Mouse (Mus musculus) myocyte (in vitro differentiated cells): ENCODE measurements at regions not wholly inside any gene's neighbourhood (a gene's known extent, or its start where the extent isn't known, plus 50 kb on each side); places are given as distances from the start of the nearest gene placed in this dataset.

Source experiments
- H3K27me3 ChIP-seq: one replicate; pipeline ENCODE4 v1.6.1; 2011; ENCODE audit not compliant: control insufficient read depth, insufficient read depth, insufficient read length
- H3K36me3 ChIP-seq: one replicate; pipeline ENCODE4 v1.6.1; 2011; ENCODE audit not compliant: control insufficient read depth, insufficient read depth
- H3K4me2 ChIP-seq: one replicate; pipeline ENCODE4 v1.6.1; 2011; ENCODE audit warnings: low read depth, control low read depth
- H3K4me3 ChIP-seq: one replicate; pipeline ENCODE4 v1.5.1; 2011; ENCODE audit warnings: mild to moderate bottlenecking, control low read depth, moderate library complexity
- H3K79me2 ChIP-seq: one replicate; pipeline ENCODE4 v1.6.1; 2011; ENCODE audit not compliant: control insufficient read depth, insufficient read depth
- H3ac ChIP-seq: one replicate; pipeline ENCODE4 v1.6.1; 2011; ENCODE audit not compliant: control insufficient read depth, insufficient read length
- CEBPB ChIP-seq: IDR thresholded peaks from 2 replicates; pipeline ENCODE4 v1.6.1; 2011; ENCODE audit warnings: mild to moderate bottlenecking, moderate library complexity; ENCODE audit not compliant: poor library complexity, insufficient read depth, severe bottlenecking
- E2F4 ChIP-seq: IDR thresholded peaks from one replicate; pipeline ENCODE4 v1.6.1; 2011; ENCODE audit warnings: mild to moderate bottlenecking, control low read depth, moderate library complexity; ENCODE audit not compliant: insufficient read depth
- MAX ChIP-seq: IDR thresholded peaks from one replicate; pipeline ENCODE4 v1.6.1; 2011; ENCODE audit warnings: low read depth, mild to moderate bottlenecking, control low read depth
- MYOD1 ChIP-seq, 3 experiments: IDR thresholded peaks; one replicate each; pipeline ENCODE4 v1.6.1; 2011; ENCODE audit warnings: control low read depth in 2 of 3, low read depth in 2 of 3, mild to moderate bottlenecking in 2 of 3, moderate library complexity in 1 of 3; ENCODE audit not compliant: insufficient read length in 2 of 3, control insufficient read depth in 1 of 3
- MYOG ChIP-seq, 3 experiments: IDR thresholded peaks; one replicate each; pipeline ENCODE4 v1.6.1; 2011; ENCODE audit warnings: control low read depth in 2 of 3, low read depth in 2 of 3, mild to moderate bottlenecking in 2 of 3; ENCODE audit not compliant: insufficient read length in 2 of 3, control insufficient read depth in 1 of 3, insufficient read depth in 1 of 3
- POLR2A ChIP-seq: IDR thresholded peaks from one replicate; pipeline ENCODE4 v1.6.1; 2011; ENCODE audit warnings: low read depth, mild to moderate bottlenecking, control low read depth, moderate library complexity; ENCODE audit not compliant: insufficient read length
- POLR2AphosphoS2 ChIP-seq: IDR thresholded peaks from one replicate; pipeline ENCODE4 v1.6.1; 2011; ENCODE audit warnings: low read depth, control low read depth; ENCODE audit not compliant: insufficient read length
- REST ChIP-seq: IDR thresholded peaks from one replicate; pipeline ENCODE4 v1.6.1; 2011; ENCODE audit warnings: mild to moderate bottlenecking, control low read depth, moderate library complexity; ENCODE audit not compliant: insufficient read depth, insufficient read length
- SRF ChIP-seq: IDR thresholded peaks from one replicate; pipeline ENCODE4 v1.6.1; 2011; ENCODE audit warnings: low read depth; ENCODE audit not compliant: control insufficient read depth, insufficient read length
- TCF12 ChIP-seq: IDR thresholded peaks from one replicate; pipeline ENCODE4 v1.6.1; 2011; ENCODE audit warnings: mild to moderate bottlenecking, control low read depth; ENCODE audit not compliant: poor library complexity, insufficient read depth, severe bottlenecking
- TCF3 ChIP-seq: IDR thresholded peaks from one replicate; pipeline ENCODE4 v1.6.1; 2011; ENCODE audit warnings: low read depth, control low read depth; ENCODE audit not compliant: insufficient read length
- USF1 ChIP-seq: IDR thresholded peaks from one replicate; pipeline ENCODE4 v1.6.1; 2011; ENCODE audit warnings: low read depth, mild to moderate bottlenecking, control low read depth, moderate library complexity

GRCm38 (mm10) chr1:161680558-161680957 is 107.7 kb downstream of the Fasl start:
- Histone ChIP-seq H3K36me3 (no peaks in the 10 kb centered on the region), H3K4me3 (no peak overlapping the region), H3K27me3 (no peaks in the 10 kb centered on the region), H3ac (no peak overlapping the region), H3K79me2 (no peaks in the 10 kb centered on the region), H3K4me2 (no peak overlapping the region)
- no peak for TF ChIP-seq TCF12
- no peak for TF ChIP-seq MYOG (IDR thresholded peaks at IDR 0.05; ENCODE audit: control insufficient read depth in 1 of 3, insufficient read depth in 1 of 3, insufficient read length in 2 of 3, low read depth in 2 of 3)
- TF ChIP-seq REST = no peak
- no peak for TF ChIP-seq MYOD1 (IDR thresholded peaks at IDR 0.05; ENCODE audit: control insufficient read depth in 1 of 3, insufficient read length in 2 of 3, low read depth in 2 of 3)
- no peak for TF ChIP-seq E2F4
- TF ChIP-seq POLR2AphosphoS2 = no peak
- no peak for TF ChIP-seq SRF
- no peak for TF ChIP-seq CEBPB
- TF ChIP-seq POLR2A = no peak
- TF ChIP-seq MAX = no peak
- no peak for TF ChIP-seq TCF3
- TF ChIP-seq USF1 = no peak

- Histone ChIP-seq H3ac (no peak overlapping the region), H3K4me3 (no peak overlapping the region)
Measured at GRCm38 (mm10) chr1:161670937-161671336, 117.4 kb downstream of the Fasl start.

GRCm38 (mm10) chr1:161664321-161664720 is 124.0 kb downstream of the Fasl start:
- Histone ChIP-seq H3K4me2 (no peak overlapping the region), H3K79me2 (no peaks in the 10 kb centered on the region), H3K27me3 (peaks cover 15% of the 10 kb centered on the region), H3ac (no peak overlapping the region), H3K36me3 (no peaks in the 10 kb centered on the region), H3K4me3 (no peak overlapping the region)
- TF ChIP-seq REST (no peak), E2F4 (no peak), MYOG (IDR thresholded peaks at IDR 0.05; ENCODE audit: control insufficient read depth in 1 of 3, insufficient read depth in 1 of 3, insufficient read length in 2 of 3, low read depth in 2 of 3) (no peak), TCF12 (no peak), CEBPB (no peak), POLR2AphosphoS2 (no peak), MYOD1 (IDR thresholded peaks at IDR 0.05; ENCODE audit: control insufficient read depth in 1 of 3, insufficient read length in 2 of 3, low read depth in 2 of 3) (no peak), MAX (no peak)

More at GRCm38 (mm10) chr1:161670937-161671336, 117.4 kb downstream of the Fasl start:
- H3K36me3 ChIP-seq = no peaks in the 10 kb centered on the region
- peak overlapping the region; percentile 38 for H3K4me2 ChIP-seq
- TF ChIP-seq USF1 = no peak
- TF ChIP-seq TCF12 = no peak
- no peak for TF ChIP-seq POLR2AphosphoS2
- no peak for TF ChIP-seq SRF
- TF ChIP-seq E2F4 = no peak
- H3K27me3 ChIP-seq = peaks cover 10% of the 10 kb centered on the region
- no peaks in the 10 kb centered on the region for H3K79me2 ChIP-seq

GRCm38 (mm10) chr1:161663351-161663750 is 124.9 kb downstream of the Fasl start:
- H3K27me3 ChIP-seq = peaks cover 9% of the 10 kb centered on the region
- H3K79me2 ChIP-seq = no peaks in the 10 kb centered on the region
- H3K4me2 ChIP-seq = no peak overlapping the region
- H3K4me3 ChIP-seq = no peak overlapping the region
- H3ac ChIP-seq = no peak overlapping the region
- no peaks in the 10 kb centered on the region for H3K36me3 ChIP-seq
- no peak for TF ChIP-seq CEBPB
- no peak for TF ChIP-seq MAX
- TF ChIP-seq POLR2AphosphoS2 = no peak
- no peak for TF ChIP-seq SRF
- TF ChIP-seq USF1 = no peak
- no peak for TF ChIP-seq E2F4
- no peak for TF ChIP-seq REST

- no peak overlapping the region for H3K4me2 ChIP-seq
- no peaks in the 10 kb centered on the region for H3K36me3 ChIP-seq
Measured at GRCm38 (mm10) chr1:161662241-161662640, 126.1 kb downstream of the Fasl start.

More at GRCm38 (mm10) chr1:161662241-161662640, 126.1 kb downstream of the Fasl start:
- H3K27me3 ChIP-seq = peaks cover 9% of the 10 kb centered on the region
- TF ChIP-seq CEBPB (no peak), MYOD1 (IDR thresholded peaks at IDR 0.05; ENCODE audit: control insufficient read depth in 1 of 3, insufficient read length in 2 of 3, low read depth in 2 of 3) (no peak), POLR2AphosphoS2 (no peak), E2F4 (no peak), MYOG (IDR thresholded peaks at IDR 0.05; ENCODE audit: control insufficient read depth in 1 of 3, insufficient read depth in 1 of 3, insufficient read length in 2 of 3, low read depth in 2 of 3) (no peak), MAX (no peak), TCF12 (no peak), SRF (no peak), TCF3 (no peak), POLR2A (no peak), USF1 (no peak)
- no peaks in the 10 kb centered on the region for H3K79me2 ChIP-seq
- H3ac ChIP-seq = no peak overlapping the region
- H3K4me3 ChIP-seq = no peak overlapping the region
